Mouse (Mus musculus) intestine, postnatal 0 days (tissue): ENCODE measurements around the gene Bmpr1b. TPM values are rescaled to one million over a fixed set of nuclear protein-coding genes. Genes with fewer than 3 reads are reported as not detected.

Experiments
- ATAC-seq: fragments of 200-750 bp; cut with Nextera tagmentation; 2 replicates; pipeline ENCODE4 v1.8.0; 2017; ENCODE audit warnings: mild to moderate bottlenecking, moderate TSS enrichment, moderate library complexity
- H3K27ac ChIP-seq: fragments of 300-500 bp; sonication (generic); 2 replicates; pipeline ENCODE4 v1.5.1; 2014; ENCODE audit warnings: mild to moderate bottlenecking, low read depth, low read length, moderate library complexity
- H3K27me3 ChIP-seq: fragments of 300-500 bp; sonication (generic); replicated peaks from 2 replicates; pipeline ENCODE4 v1.6.1; 2014; ENCODE audit warnings: low read length, mixed read lengths; ENCODE audit not compliant: control insufficient read depth, insufficient read depth
- H3K36me3 ChIP-seq: fragments of 300-500 bp; sonication (generic); 2 replicates; pipeline ENCODE4 v1.6.1; 2014; ENCODE audit warnings: mild to moderate bottlenecking, moderate library complexity; ENCODE audit not compliant: control insufficient read depth, insufficient read depth
- H3K4me1 ChIP-seq: fragments of 300-500 bp; sonication (generic); replicated peaks from 2 replicates; pipeline ENCODE4 v1.6.1; 2014; ENCODE audit warnings: antibody characterized with exemption, low read length, mixed read lengths; ENCODE audit not compliant: control insufficient read depth, insufficient read depth
- H3K4me2 ChIP-seq: fragments of 300-500 bp; sonication (generic); replicated peaks from 2 replicates; pipeline ENCODE4 v1.6.1; 2014; ENCODE audit warnings: low read depth, mild to moderate bottlenecking, moderate library complexity
- H3K4me3 ChIP-seq: fragments of 300-500 bp; sonication (generic); 2 replicates; pipeline ENCODE4 v1.5.1; 2014; ENCODE audit warnings: low read depth, low read length
- H3K9ac ChIP-seq: fragments of 300-500 bp; sonication (generic); 2 replicates; pipeline ENCODE4 v1.6.1; 2014; ENCODE audit warnings: mild to moderate bottlenecking, low read depth, low read length
- H3K9me3 ChIP-seq: fragments of 300-500 bp; sonication (generic); 2 replicates; pipeline ENCODE4 v1.6.1; 2016; ENCODE audit warnings: mixed run types; ENCODE audit not compliant: control insufficient read depth
- CTCF ChIP-seq: sonication (generic); IDR thresholded peaks from 2 replicates; pipeline ENCODE4 v1.5.1; 2016; ENCODE audit warnings: low read depth, mild to moderate bottlenecking, control low read depth, antibody characterized with exemption, moderate library complexity
- WGBS: fragments of 180-500 bp; shearing (Covaris S2); extraction: QIAGEN DNeasy Blood & Tissue Kit; methylation state at CpG from one replicate; pipeline ENCODE4 v1.1.7; 2014; 5-methylcytosine and 5-hydroxymethylcytosine counted together
- polyA plus RNA-seq: library from polyadenylated mRNA; unstranded; fragments of >200 nt; fragmentation: Nextera tagmentation; extraction: Ambion mirVana; gene quantifications from 2 replicates; pipeline ENCODE4 v1.2.1, GENCODE M21; 2015

The Bmpr1b gene
- polyA plus RNA-seq, 1 experiment from 2014 or later = 0.33 TPM

DNA sequence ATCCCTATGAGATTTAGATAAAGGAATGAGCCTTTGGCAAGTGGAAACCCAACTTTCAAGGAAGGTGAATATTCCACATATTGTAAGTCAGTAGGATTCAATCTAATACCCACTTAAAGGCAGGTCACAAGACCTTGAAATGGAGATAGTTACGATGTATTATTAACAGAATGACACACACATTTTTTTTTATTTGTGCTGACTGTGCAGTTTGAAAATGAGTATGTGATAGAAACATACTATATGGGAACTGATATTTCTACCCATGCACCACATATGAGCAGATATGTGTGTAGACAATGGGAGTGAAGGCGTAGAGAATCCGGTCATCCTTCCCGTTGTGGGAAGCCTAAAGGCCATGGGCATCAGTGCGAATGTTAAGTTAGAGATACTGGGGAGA lies 285.0 kb downstream of the Bmpr1b start:
- ATAC-seq = no peak

DNA sequence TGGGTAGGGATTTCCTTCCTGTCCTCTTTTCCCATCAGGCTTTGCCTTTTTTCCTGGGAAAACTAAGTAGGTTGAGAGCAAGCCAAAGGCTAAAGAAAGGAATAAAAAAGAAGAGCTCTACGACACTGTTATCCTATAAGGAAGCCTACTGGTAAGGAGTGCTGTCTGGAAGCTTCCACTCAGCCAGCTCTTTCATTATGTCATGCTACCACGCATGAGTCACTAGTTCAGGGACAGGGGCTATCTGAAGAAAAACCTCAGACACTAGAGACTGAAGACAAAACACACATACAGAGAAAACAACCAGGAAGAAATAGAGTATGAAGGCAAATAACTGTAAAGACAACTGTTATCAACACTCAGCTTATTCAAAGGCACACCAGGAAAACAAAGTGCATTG lies 286.7 kb downstream of the Bmpr1b start:
- ATAC-seq = no peak
- Histone ChIP-seq H3K9me3 (no peaks in the 10 kb centered on the region), H3K4me1 (no peaks in the 10 kb centered on the region), H3K36me3 (no peaks in the 10 kb centered on the region), H3K9ac (no peak overlapping the region), H3K27me3 (no peaks in the 10 kb centered on the region), H3K4me3 (no peak overlapping the region), H3K4me2 (no peak overlapping the region), H3K27ac (no peak overlapping the region)
- TF ChIP-seq CTCF = no peak
- 77% methylated on average over 2 of the region's 2 CpGs for WGBS

More for the DNA sequence above, 285.0 kb downstream of the Bmpr1b start:
- no peak overlapping the region for H3K4me3 ChIP-seq
- no peaks in the 10 kb centered on the region for H3K4me1 ChIP-seq
- WGBS = 94% methylated on average over 5 of the region's 5 CpGs
- no peaks in the 10 kb centered on the region for H3K27me3 ChIP-seq
- TF ChIP-seq CTCF = no peak
- H3K27ac ChIP-seq = no peak overlapping the region
- H3K4me2 ChIP-seq = no peak overlapping the region
- H3K9ac ChIP-seq = no peak overlapping the region
- H3K36me3 ChIP-seq = no peaks in the 10 kb centered on the region
- H3K9me3 ChIP-seq = no peaks in the 10 kb centered on the region

DNA sequence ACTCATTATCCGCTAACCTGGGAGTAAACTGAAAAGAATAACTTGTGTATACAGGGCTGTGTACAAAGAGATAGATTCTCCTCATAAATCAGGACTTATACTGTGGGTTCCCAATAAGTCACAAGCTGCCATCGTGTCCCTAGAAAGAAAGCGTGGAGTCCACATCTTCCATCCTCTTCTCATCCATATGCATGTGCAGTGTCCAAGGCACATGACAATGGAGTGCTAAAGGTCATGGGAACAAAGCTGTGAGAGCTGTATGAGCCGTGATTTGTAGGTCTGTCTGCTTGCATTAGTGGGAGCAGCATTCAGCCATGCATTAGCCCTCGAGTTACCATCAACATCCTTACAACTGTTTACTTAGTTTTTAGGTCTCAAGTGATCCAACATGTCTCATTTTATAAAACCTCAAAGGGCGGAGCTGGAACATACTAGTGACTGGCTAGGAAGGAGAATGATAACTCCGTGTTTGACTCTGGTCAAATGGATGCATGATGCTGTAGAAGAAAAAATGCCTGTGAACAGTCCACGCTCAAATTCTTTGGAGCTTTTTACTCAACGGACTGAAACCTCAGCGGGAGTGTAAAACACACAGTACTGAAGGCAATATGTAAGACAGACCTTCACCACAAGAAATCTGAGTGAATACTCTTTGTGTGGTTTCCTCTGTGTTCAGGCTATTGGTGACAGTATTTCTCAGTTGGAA lies 296.7 kb downstream of the Bmpr1b start:
- H3K27me3 ChIP-seq = no peaks in the 10 kb centered on the region
- WGBS = 78% methylated on average over 10 of the region's 10 CpGs

DNA sequence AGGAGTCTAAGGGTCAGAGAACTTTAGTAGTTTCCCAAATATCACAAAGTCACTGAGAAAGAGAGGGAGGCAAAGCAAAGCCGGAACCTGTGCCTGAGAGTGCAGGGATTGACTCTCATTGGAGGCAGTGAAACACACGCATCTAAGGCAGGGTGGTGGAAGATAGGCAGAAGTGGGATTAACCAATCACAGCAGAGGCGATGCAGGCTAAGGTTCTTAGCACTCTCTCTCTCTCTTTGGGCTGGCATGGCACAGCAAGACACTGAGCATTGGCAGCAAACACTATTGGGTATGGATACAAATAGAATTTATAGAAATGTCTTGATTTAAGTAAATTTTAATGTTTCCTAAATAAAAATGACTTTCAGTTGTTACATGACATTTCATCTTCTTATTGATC lies 297.4 kb downstream of the Bmpr1b start:
- Histone ChIP-seq H3K4me2 (no peak overlapping the region), H3K9me3 (no peaks in the 10 kb centered on the region), H3K36me3 (no peaks in the 10 kb centered on the region), H3K9ac (no peak overlapping the region), H3K4me1 (no peaks in the 10 kb centered on the region), H3K27ac (no peak overlapping the region), H3K4me3 (no peak overlapping the region), H3K27me3 (no peaks in the 10 kb centered on the region)
- TF ChIP-seq CTCF = no peak
- ATAC-seq = no peak
- WGBS = 77% methylated on average over 3 of the region's 3 CpGs

More for the DNA sequence above, 296.7 kb downstream of the Bmpr1b start:
- Histone ChIP-seq H3K27ac (no peak overlapping the region), H3K9ac (no peak overlapping the region), H3K4me1 (no peaks in the 10 kb centered on the region), H3K4me2 (no peak overlapping the region), H3K4me3 (no peak overlapping the region), H3K36me3 (no peaks in the 10 kb centered on the region), H3K9me3 (no peaks in the 10 kb centered on the region)
- no peak for ATAC-seq
- no peak for TF ChIP-seq CTCF

DNA sequence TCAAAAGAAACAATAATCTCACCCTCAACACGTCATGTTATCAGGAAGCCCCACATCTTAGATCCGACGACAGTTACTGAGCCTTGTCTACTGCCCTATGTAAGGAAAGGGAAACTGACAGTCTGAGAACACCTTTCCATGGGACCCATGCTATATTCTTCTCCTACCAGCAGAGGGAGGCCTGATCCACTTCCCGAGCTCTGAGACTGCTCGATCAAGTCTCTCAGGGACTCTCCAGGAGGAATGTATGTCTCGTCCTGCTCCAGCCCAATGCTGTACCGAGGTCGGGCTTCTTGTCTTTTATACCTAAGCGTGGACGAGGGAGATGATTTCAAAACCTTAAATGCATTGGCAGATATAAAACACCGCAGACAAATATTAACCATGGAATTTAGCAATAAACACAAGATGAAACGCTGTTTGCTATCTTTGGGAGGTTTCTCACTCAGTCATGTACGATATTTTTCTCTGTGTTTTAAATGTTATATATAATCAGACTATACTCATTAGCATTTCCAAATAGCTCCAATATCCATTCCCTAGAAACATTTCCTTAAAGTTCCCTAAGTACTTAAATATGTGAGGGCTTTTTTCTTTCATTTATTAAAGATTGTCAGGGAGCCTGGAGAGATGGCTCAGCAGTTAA lies 306.3 kb downstream of the Bmpr1b start:
- peak; percentile 93 for TF ChIP-seq CTCF
- 20% methylated on average over 13 of the region's 13 CpGs for WGBS
- ATAC-seq = no peak

DNA sequence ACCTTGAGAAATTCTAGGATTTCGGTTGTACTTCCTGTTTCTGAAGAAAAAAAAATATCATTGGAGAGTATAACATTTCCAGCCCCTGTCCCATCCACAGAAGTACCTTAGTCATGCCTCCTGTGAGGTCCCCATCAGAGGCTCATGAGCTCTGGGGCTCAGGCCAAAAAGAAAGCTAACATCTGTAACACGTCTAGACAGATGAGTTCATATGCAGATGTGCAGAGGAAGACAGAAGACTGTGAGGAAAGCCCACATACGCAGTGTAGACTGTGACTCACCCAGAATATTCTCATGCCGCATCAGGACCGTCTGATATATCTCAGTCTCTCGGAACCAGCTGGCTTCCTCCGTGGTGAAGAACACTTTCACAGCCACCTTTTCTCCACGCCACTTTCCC lies 312.1 kb downstream of the Bmpr1b start:
- no peak for ATAC-seq
- TF ChIP-seq CTCF = no peak
- WGBS = 74% methylated on average over 8 of the region's 8 CpGs

More for the DNA sequence above, 306.3 kb downstream of the Bmpr1b start:
- no peak overlapping the region for H3K27ac ChIP-seq
- H3K4me1 ChIP-seq = no peaks in the 10 kb centered on the region
- no peaks in the 10 kb centered on the region for H3K36me3 ChIP-seq
- no peak overlapping the region for H3K4me3 ChIP-seq
- no peak overlapping the region for H3K9ac ChIP-seq
- no peaks in the 10 kb centered on the region for H3K9me3 ChIP-seq
- peak overlapping the region; percentile 41 for H3K4me2 ChIP-seq
- no peaks in the 10 kb centered on the region for H3K27me3 ChIP-seq

More for the DNA sequence above, 312.1 kb downstream of the Bmpr1b start:
- no peaks in the 10 kb centered on the region for H3K4me1 ChIP-seq
- H3K36me3 ChIP-seq = no peaks in the 10 kb centered on the region
- H3K9ac ChIP-seq = no peak overlapping the region
- no peak overlapping the region for H3K4me3 ChIP-seq
- H3K9me3 ChIP-seq = no peaks in the 10 kb centered on the region
- no peaks in the 10 kb centered on the region for H3K27me3 ChIP-seq
- H3K27ac ChIP-seq = no peak overlapping the region
- H3K4me2 ChIP-seq = no peak overlapping the region
